Mouse (Mus musculus): ENCODE data around the gene Acat3.

- no peak for TF ChIP-seq CTCF (IDR thresholded peaks at IDR 0.05; ENCODE audit: low read depth)
- TF ChIP-seq EP300 (IDR thresholded peaks at IDR 0.05; ENCODE audit: low read depth) = no peak
Observed at GRCm38 (mm10) chr17:12916588-12917380, 23.6 kb downstream of the Acat3 start.

Measured in liver, postnatal 0 days (tissue).